Mouse (Mus musculus) monocyte, adult 2 months (primary cell): ENCODE measurements at regions not wholly inside any gene's neighbourhood (a gene's known extent, or its start where the extent isn't known, plus 50 kb on each side); places are given as distances from the start of the nearest gene placed in this dataset.

ENCODE experiments used
- DNase-seq, 2 experiments: peaks; one replicate each; pipeline ENCODE4 v3.0.0; 2022; ENCODE audit warnings: low spot score in 2 of 2, low read depth in 1 of 2

DNA sequence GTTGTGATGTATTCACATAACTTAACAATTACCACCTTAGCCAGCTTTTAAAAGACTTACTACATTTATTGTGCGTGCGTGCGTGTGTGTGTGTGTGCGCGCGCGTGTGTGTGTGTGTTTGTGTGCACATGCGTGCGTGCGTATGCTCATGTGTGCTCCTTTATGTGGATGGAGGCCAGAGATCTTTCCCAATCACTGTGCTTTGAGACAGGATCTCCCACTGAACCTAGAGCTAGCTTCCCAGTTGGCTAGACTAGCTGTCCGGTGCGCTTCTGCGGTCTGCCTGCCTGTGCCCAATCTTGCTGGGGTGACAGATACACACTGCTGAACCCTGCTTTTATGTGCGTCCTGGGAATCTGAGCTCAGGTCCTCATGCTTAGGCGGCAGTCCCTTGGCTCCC is 50.1 kb upstream of the Arhgap29 start:
- DNase-seq, result no peak

DNA sequence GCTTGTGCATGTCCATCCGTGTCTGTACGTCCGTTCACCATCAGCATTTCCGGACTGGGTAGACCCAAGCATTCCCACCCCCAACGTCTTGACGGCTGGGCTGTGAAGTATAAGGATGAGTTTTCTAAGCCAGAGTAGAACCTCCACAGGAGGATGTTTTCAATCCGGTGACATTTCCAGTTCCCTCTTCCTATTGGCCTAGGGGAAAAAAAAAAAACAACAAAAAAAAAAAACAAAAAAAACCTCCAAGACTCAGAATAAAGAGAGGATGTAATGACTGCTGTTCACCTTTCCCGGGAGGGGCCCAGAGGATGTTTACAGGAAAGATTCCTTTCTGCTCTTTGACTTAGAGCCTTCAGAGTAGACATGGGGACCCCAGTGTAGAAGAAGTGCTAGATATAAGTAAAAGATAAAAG is 51.9 kb upstream of the Arhgap29 start:
- DNase-seq, result no peak

GRCm38 (mm10) chr3:121897821-121898574 is 54.3 kb upstream of the Arhgap29 start:
- no peak for DNase-seq

DNA sequence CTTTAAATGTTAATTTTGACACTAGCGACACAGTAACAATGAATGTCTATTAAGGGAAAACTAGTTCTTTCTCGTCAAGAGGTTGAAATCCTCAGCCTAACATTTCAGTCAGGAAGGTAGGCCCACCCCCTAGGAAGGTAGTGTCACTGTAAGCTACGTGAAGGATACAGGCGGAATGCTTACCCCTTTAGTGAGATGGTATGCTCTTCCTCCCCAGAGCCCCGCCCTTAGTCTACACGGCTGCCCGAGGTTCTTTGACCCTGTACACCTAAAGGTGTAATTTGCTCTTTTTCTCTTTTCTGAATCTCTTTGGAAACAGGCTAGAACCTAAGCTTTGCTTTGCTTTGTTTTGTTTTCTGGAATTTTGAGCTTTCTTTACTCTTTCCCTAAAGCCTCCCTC is 58.7 kb upstream of the Arhgap29 start:
- no peak for DNase-seq

DNA sequence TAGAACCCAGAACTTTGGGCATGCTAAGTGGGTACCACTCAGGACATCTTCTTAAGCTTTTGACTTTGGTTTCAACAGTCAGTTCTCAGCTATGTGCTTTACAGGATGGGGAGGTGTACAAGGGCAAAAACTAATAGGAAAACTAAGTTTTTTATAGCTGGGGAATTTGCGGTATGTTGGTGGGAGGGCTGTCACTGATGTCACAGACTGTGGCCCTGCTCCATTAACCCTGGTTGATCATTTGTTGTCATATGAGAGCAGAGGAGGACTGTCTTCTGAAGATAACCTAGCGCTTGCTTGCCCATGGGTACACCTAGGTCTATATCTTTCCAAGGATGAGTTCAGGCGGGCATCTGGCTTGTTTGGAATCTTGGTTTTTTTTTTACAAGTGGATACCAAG is 59.7 kb upstream of the Arhgap29 start:
- DNase-seq, result no peak

- no peak for DNase-seq
Observed at GRCm38 (mm10) chr3:121891338-121891737, 61.0 kb upstream of the Arhgap29 start.

GRCm38 (mm10) chr3:121890563-121890962 is 61.8 kb upstream of the Arhgap29 start:
- DNase-seq, result peak in 1 of 2 experiments; percentile 7

DNA sequence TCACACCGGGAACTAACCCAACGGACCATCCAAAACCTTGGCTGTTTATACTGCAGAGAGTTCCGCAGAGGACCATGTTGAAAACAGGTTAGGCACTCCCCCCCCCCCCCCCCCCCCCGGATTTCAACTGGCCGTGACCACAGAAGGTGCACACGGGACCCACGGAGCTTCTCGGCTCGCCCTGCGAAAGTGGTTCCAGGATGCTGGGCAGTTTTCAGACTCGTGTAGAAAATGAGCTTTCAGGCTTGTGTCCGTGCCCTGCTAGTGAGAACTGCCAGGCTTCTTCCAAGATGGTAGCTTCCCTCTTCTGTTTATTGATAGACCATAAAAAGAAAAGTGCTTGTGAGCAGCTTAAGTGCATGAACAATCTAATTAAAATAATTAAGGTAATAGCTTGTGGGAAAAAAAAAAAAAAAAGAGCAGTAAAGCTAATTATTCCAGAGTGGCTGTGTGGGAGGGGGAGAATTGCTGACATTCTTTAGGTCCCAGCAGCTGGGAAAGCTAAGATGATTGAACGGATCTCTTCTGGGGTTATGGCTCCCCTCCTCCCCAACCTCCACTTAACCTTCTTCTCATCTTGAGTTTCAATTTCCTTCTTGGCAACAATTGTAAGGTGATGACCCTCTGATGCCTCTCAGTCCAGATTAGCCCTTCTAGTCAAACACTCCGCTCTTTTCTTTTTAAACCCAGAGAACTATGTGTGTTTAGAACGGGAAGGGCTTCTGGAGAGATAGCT is 65.3 kb upstream of the Arhgap29 start:
- DNase-seq, result no peak

DNA sequence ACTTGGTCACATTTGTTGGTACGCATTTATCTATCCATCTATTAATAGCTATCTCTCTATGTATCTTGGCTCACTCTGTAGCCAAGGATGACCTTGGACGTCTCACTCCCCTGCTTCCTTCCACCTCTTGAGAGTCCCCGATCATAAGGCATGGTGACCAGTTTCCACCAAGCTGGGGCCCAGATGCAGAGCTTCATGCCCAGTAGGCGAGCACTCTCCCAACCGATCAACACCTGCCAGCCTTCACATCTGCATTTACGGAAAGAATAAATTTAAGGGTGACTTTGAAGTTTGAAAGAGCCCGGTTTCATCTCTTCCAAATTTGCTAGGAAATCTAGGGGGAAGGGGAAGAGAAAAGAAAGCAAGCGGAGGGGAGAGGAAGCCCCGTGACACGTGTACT is 66.0 kb upstream of the Arhgap29 start:
- DNase-seq, result no peak

DNA sequence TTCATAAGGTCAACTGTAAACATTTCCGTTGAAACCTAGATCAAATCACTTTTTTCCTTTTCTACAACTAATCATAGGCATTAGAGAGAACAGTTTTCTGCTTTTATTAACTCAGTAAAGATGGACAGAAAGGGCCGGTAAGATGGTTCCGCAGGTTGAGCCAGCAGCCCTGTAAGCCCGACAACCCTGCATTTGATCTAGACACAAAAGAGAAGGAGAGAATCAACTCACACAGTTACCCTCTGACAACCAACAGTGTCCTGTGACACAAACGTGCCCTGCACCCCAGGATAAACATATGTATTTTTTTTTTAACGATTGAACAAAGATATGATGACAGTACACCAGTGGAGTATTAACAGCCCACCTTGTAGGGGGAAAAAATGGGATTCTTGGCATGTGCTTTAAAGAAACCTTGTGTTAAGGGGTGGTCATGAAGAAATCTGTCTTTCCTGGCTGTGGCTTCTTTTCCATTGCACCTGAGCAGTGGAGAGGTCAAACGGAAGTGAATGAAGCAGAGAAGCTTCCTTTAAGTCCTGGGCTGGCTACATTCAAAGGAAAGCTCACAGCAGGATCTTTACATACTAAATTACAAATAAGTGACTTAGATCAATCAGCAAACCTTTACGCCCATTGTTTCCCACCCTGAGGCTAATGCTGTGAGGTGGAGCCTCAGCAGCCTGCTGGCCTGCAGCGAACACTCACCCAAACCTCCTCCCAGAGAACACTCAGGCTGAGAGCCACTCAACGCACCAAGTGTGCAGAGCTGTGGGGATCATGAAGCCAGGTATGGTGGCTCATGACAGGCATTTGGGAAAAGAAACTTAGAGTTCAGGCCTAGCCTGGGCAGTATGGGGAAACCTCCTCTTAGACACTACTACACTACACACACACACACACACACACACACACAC is 66.8 kb upstream of the Arhgap29 start:
- no peak for DNase-seq

GRCm38 (mm10) chr3:121884328-121885248 is 67.8 kb upstream of the Arhgap29 start:
- peak; percentile 54 to 81 for DNase-seq

DNA sequence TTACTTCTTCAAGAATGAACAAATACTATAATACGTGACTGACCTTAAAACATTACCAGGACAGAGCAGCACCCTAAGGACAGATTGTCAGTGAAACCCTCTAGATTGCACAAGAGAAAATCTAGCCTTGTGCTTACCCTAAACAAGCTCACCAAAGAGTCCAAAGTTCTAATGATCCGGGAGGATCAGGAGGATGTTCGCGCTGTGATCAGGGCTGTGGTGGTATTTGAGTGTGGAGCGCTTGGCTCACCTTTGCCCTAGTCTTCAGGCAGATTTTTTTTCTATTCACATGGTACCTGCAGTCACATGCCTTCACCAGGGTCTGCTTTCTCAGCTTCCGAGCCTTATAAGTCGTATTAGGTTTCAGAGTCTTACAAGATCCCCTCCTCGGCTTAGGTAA is 65.3 kb upstream of the Abcd3 start:
- DNase-seq, result no peak

DNA sequence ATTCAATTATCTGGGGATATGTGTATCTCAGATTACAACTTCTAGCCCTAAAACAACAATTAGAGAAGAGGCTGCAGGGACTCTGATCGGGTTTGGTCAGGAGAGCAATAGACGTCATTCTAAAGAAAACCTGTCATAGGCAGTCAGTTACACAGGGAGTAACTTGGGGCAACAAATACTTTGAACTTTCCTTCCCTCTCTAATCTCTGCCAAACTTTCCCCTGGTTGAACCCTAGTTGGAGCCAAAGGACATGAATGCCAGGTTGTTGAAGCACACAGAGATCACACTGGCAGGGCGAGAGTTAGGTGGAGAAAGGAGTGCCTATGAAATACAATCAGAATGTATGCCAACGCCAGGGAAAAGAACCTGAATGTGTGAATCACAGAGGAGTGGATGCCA is 60.0 kb upstream of the Abcd3 start:
- no peak for DNase-seq

DNA sequence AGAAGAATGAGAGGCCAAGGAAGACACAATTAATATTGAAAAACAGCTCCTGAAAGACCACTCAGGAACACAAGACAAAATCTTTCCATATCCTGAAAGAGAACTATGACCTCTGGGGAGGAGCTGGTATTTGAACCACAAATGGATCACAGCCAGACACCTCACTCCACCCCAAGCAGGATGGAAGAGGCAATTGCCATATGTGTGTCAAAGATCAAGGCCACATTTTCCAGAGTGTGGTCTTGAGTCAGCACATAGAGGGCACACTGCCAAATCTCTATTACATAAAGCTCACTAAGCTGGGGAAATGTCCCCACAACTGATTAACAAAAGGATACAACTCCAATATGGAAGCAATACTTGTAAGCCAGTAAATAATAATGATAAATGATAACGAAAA is 59.5 kb upstream of the Abcd3 start:
- DNase-seq, result no peak

DNA sequence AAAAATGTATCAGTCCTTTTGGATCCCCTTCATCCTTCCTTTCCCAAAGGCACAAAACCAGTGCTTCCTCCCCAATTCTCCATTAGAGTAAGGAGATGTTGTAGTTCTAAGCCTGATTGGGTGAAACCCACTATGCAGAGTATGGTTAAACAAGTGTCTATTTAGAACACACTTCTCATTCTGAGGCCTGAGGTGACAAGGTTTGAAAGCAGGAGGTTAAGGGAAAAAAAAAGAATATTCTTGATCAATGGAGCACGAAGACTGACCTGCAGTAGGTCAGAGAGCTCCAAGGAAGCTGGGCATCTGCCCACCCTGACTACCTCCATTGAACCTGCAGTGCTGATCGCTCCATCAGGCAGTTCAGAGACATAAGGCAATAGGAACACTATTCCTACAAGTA is 58.5 kb upstream of the Abcd3 start:
- no peak for DNase-seq

- DNase-seq, result no peak
Observed at GRCm38 (mm10) chr3:121872685-121873084, 57.6 kb upstream of the Abcd3 start.

DNA sequence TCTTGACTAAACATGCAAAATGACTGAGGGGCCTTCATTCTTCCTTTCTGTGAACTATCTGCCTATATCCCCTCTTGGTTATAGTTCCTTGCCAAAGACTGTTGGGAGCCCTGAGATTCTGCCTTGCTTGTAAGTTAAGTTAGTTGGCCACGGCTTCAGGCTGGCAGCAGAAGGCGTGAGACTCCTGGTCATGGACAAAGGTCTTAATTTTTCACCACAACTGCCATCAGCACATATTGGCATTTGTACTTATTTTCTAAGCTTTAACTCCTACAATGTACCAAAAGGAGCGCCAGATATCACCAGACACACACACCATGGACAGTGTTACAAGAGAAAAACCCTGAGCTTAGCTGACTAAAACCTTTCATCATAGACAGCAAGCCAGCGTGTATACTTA is 56.7 kb upstream of the Abcd3 start:
- DNase-seq, result no peak

DNA sequence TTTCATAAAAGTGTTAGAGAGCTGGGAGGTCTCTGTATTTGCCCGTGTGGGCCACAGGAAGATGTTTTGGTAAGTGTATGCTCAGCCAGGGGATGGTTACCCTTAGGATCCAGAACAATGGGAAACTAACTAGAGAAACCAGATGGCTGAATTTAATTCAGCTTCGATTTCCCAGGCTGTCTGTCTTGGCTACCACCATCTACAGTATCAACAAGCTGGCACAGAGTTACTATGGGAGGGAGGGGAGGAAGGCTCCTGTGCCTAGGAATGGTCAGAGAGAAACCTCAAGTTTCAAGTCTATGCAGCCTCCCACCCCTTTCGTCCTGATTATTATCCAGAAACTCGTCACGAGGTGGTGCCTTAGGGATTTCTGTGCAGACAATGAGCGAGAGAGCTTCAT is 55.6 kb upstream of the Abcd3 start:
- DNase-seq, result no peak

GRCm38 (mm10) chr3:121869694-121870093 is 54.6 kb upstream of the Abcd3 start:
- DNase-seq, result no peak

DNA sequence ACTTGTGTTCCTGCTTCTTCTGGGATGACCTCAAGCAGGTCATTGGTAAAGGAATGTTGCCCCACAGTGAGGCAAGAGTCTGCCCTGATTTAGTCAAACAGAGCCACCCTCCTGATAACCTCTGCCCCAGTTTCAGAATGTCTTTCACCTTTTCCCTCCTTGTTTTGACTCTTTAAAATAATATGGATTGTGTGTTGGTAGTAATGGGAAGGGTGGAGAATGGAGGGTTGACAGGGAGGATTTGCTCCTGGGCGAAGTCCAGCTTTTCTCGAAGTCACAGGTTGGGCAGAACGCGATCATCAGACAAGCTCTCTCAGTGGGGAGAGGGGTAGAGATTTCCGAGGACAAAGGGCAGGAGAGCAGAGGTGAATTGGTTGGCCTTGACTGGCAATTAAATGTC is 52.2 kb upstream of the Abcd3 start:
- no peak for DNase-seq
